Mouse (Mus musculus) neural tube, embryonic 15.5 days (tissue): ENCODE data around the gene 1110008L16Rik. TPM values are rescaled to one million over a fixed set of nuclear protein-coding genes. Genes with fewer than 3 reads are reported as not detected.

Experiments used
- polyA plus RNA-seq: library from polyadenylated mRNA; unstranded; fragments of >200 nt; fragmentation: Nextera tagmentation; extraction: Ambion mirVana; gene quantifications from 2 replicates; pipeline ENCODE4 v1.2.1, GENCODE M21; 2015

The 1110008L16Rik gene
- polyA plus RNA-seq, 1 experiment from 2014 or later = 9.6 TPM

Other genes starting within 250 kb of the 1110008L16Rik start
- 34.1 and 34.7 TPM in 2 replicates for gene 2700097O09Rik, start 219.5 kb upstream of the 1110008L16Rik start, polyA plus RNA-seq
- gene Srp54a, start 219.3 kb upstream of the 1110008L16Rik start, polyA plus RNA-seq = 191 and 201 TPM in 2 replicates
- 69.0 and 77.3 TPM in 2 replicates for gene Fam177a, start 175.1 kb upstream of the 1110008L16Rik start, polyA plus RNA-seq
- gene Srp54b, start 144.5 kb upstream of the 1110008L16Rik start, polyA plus RNA-seq = 62.8 and 64.4 TPM in 2 replicates
- gene 1700047I17Rik2, start 100.0 kb upstream of the 1110008L16Rik start, polyA plus RNA-seq = not detected in 2 replicates
- gene Srp54c, start 69.4 kb upstream of the 1110008L16Rik start, polyA plus RNA-seq = 80.4 TPM in 2 replicates
- gene Ppp2r3c, start 3.4 kb downstream of the 1110008L16Rik start, polyA plus RNA-seq = 19.6 and 22.2 TPM in 2 replicates
- gene Psma6, start 84.6 kb downstream of the 1110008L16Rik start, polyA plus RNA-seq = 399 and 422 TPM in 2 replicates
- 60.2 and 92.7 TPM in 2 replicates for gene Nfkbia, start 193.1 kb downstream of the 1110008L16Rik start, polyA plus RNA-seq